Mouse (Mus musculus): ENCODE measurements around the gene Rasgef1a.

GRCm38 (mm10) chr6:118010756-118011615 lies at the start of gene Rasgef1a:
- TF ChIP-seq CTCF (IDR thresholded peaks at IDR 0.05; ENCODE audit: control insufficient read depth, insufficient read depth, low read length) (no peak), POLR2A (IDR thresholded peaks at IDR 0.05; ENCODE audit: borderline replicate concordance, control insufficient read depth, low read depth, low read length) (no peak)
